In the genomic region with DNA sequence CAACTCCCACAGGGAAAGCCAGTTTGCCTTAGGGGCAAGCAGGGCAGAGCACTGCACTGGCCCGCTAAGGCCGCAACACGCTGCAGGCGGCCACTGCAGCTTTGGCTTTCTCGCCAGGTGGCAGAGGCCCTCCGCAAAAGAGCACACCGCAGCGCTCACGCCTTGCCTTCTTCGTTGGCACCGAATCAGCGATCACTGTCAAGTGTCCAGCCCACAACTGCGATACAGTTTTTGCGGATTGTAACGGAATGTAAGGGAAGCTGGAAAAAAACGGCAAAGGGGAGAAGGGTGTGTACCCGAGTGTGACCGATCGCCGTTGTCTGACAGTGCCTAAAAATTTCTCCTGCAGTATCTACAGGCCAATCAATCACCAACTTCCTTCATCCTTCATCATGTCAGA, we compare ENCODE assay signal across 8 mouse cellular contexts. TPM values are rescaled to one million over a fixed set of nuclear protein-coding genes. Genes with fewer than 3 reads are reported as not detected.
A peak's percentile ranks its signal among the peaks of the same experiment; 100 is the strongest.
DNase-seq lines count a peak whose midpoint lies in the region; ATAC-seq and TF ChIP-seq lines count a peak whose summit lies in the region.

No protein-coding gene starts in this region.

- no peak for TF ChIP-seq EP300 in stomach, postnatal 0 days (optimal IDR thresholded peaks at IDR 0.05)

- peaks cover 14% of the 10 kb centered on the region for H3K27me3 ChIP-seq in spleen, adult 2 months (ENCODE audit: control insufficient read depth, insufficient read depth, low read length)
- peaks cover 19% of the 10 kb centered on the region for H3K27me3 ChIP-seq in heart, embryonic 16.5 days (ENCODE audit: control insufficient read depth, insufficient read depth, low read length)
- H3K27me3 ChIP-seq in liver, embryonic 13.5 days, result peaks cover 79% of the 10 kb centered on the region
- H3K27me3 ChIP-seq in stomach, postnatal 0 days (ENCODE audit: control insufficient read depth, insufficient read depth, low read length), result peaks cover 3% of the 10 kb centered on the region; the same call in 1 of the 2 replicates

- H3K36me3 ChIP-seq in spleen, adult 2 months (ENCODE audit: control insufficient read depth, insufficient read depth, low read length), result no peaks in the 10 kb centered on the region
- H3K36me3 ChIP-seq in heart, embryonic 16.5 days (ENCODE audit: control insufficient read depth, insufficient read depth), result no peaks in the 10 kb centered on the region
- H3K36me3 ChIP-seq in liver, embryonic 13.5 days, result no peaks in the 10 kb centered on the region
- H3K36me3 ChIP-seq in stomach, postnatal 0 days (ENCODE audit: control insufficient read depth, insufficient read depth, low read length), result no peaks in the 10 kb centered on the region

- TF ChIP-seq POLR2A in spleen, adult 2 months (IDR thresholded peaks at IDR 0.05; ENCODE audit: low read depth, low read length), result no peak

- no peak for TF ChIP-seq CTCF in spleen, adult 2 months (IDR thresholded peaks at IDR 0.05; ENCODE audit: extremely low read depth, insufficient read depth, insufficient read length, insufficient replicate concordance)
- peak; percentile 16; the same call in 1 of the 2 replicates for TF ChIP-seq CTCF in stomach, postnatal 0 days (IDR thresholded peaks at IDR 0.05; ENCODE audit: low read depth)

- H3K4me1 ChIP-seq in spleen, adult 2 months (ENCODE audit: control insufficient read depth, insufficient read depth, insufficient read length), result peaks cover 5% of the 10 kb centered on the region; the same call in 1 of the 2 replicates
- peaks cover 13% of the 10 kb centered on the region for H3K4me1 ChIP-seq in heart, embryonic 16.5 days (ENCODE audit: control insufficient read depth, insufficient read depth, low read length)
- H3K4me1 ChIP-seq in liver, embryonic 13.5 days (replicated peaks), result peaks cover 6% of the 10 kb centered on the region; the same call in 1 of the 2 replicates
- no peaks in the 10 kb centered on the region; the same call in 1 of the 2 replicates for H3K4me1 ChIP-seq in stomach, postnatal 0 days (replicated peaks; ENCODE audit: control insufficient read depth, insufficient read depth)

- ATAC-seq in frontal cortex, adult (ENCODE audit: low TSS enrichment), result peak; percentile 23; the same call in 1 of the 2 replicates
- no peak for ATAC-seq in heart, embryonic 16.5 days (replicated peaks; ENCODE audit: extremely low read depth, insufficient read depth, low FRiP score)
- ATAC-seq in liver, embryonic 13.5 days (ENCODE audit: low read depth), result no peak
- ATAC-seq in stomach, postnatal 0 days (ENCODE audit: low FRiP score, low TSS enrichment), result no peak

- H3K9ac ChIP-seq in heart, embryonic 16.5 days (ENCODE audit: low read length), result peak overlapping the region; percentile 77
- H3K9ac ChIP-seq in liver, embryonic 13.5 days, result peak overlapping the region; percentile 57
- no peak overlapping the region for H3K9ac ChIP-seq in stomach, postnatal 0 days (ENCODE audit: low read length)

- H3K4me3 ChIP-seq in spleen, adult 2 months (ENCODE audit: extremely low read depth, insufficient read depth, insufficient read length), result peak overlapping the region; percentile 13; the same call in 1 of the 2 replicates
- peak overlapping the region; percentile 67 for H3K4me3 ChIP-seq in heart, embryonic 16.5 days (ENCODE audit: low read length)
- peak overlapping the region; percentile 58 for H3K4me3 ChIP-seq in liver, embryonic 13.5 days (replicated peaks)
- H3K4me3 ChIP-seq in stomach, postnatal 0 days (ENCODE audit: low read depth, low read length), result peak overlapping the region; percentile 57

- no peaks in the 10 kb centered on the region for H3K9me3 ChIP-seq in heart, embryonic 16.5 days (replicated peaks; ENCODE audit: control insufficient read depth, low read length)
- no peaks in the 10 kb centered on the region for H3K9me3 ChIP-seq in liver, embryonic 13.5 days (replicated peaks)
- no peaks in the 10 kb centered on the region for H3K9me3 ChIP-seq in stomach, postnatal 0 days (ENCODE audit: control insufficient read depth, low read length)

- no peak overlapping the region for H3K27ac ChIP-seq in spleen, adult 2 months (ENCODE audit: insufficient read depth, low read length)
- no peak overlapping the region for H3K27ac ChIP-seq in heart, embryonic 16.5 days (ENCODE audit: low read length)
- no peak overlapping the region for H3K27ac ChIP-seq in liver, embryonic 13.5 days
- no peak overlapping the region for H3K27ac ChIP-seq in stomach, postnatal 0 days (replicated peaks)

- WGBS in spleen, adult 2 months, result 4% methylated on average over 20 of the region's 20 CpGs
- WGBS in heart, embryonic 16.5 days, result 4% methylated on average over 20 of the region's 20 CpGs
- 5% methylated on average over 20 of the region's 20 CpGs for WGBS in liver, embryonic 13.5 days (ENCODE audit: insufficient replicate concordance)
- 13% methylated on average over 20 of the region's 20 CpGs for WGBS in stomach, postnatal 0 days

- H3K4me2 ChIP-seq in heart, embryonic 16.5 days (ENCODE audit: low read depth, low read length), result peak overlapping the region; percentile 97
- H3K4me2 ChIP-seq in liver, embryonic 13.5 days, result peak overlapping the region; percentile 74
- peak overlapping the region; percentile 82 for H3K4me2 ChIP-seq in stomach, postnatal 0 days (replicated peaks; ENCODE audit: low read depth)

- no peak for DNase-seq in frontal cortex, postnatal 14 days (ENCODE audit: low spot score in 2 of 2)
- no peak for DNase-seq in spleen, adult 2 months (ENCODE audit: low read depth in 1 of 2, low spot score in 2 of 2)
- DNase-seq in spleen, adult 18-20 months, result no peak
- no peak for DNase-seq in liver, embryonic 13.5 days
- no peak for DNase-seq in stomach, postnatal 0 days (ENCODE audit: low spot score)
- DNase-seq in thymus, postnatal 36 days, result no peak

RNA-seq across cellular contexts. Expression of gene Bend6, which starts 0.7 kb away (rescaled TPM):
- 0.43 and 0.55 TPM in 2 replicates for polyA plus RNA-seq in spleen, adult 2 months (2012; rRNA removed)
- 3.9 and 5.0 TPM in 2 replicates for polyA plus RNA-seq in heart, embryonic 16.5 days (2015; fragmentation: Nextera tagmentation; extraction: Ambion mirVana)
- 1.0 and 1.2 TPM in 2 replicates for polyA plus RNA-seq in liver, embryonic 13.5 days (2015; fragmentation: Nextera tagmentation; extraction: Ambion mirVana)
- polyA plus RNA-seq in stomach, postnatal 0 days (2015; fragmentation: Nextera tagmentation; extraction: Ambion mirVana), result 0.86 and 0.91 TPM in 2 replicates

RNA-seq across cellular contexts. Expression of gene Dst, which starts 1.1 kb away (rescaled TPM):
- 6.1 and 7.6 TPM in 2 replicates for polyA plus RNA-seq in spleen, adult 2 months (2012; rRNA removed)
- polyA plus RNA-seq in heart, embryonic 16.5 days (2015; fragmentation: Nextera tagmentation; extraction: Ambion mirVana), result 23.1 and 24.0 TPM in 2 replicates
- 3.2 and 3.3 TPM in 2 replicates for polyA plus RNA-seq in liver, embryonic 13.5 days (2015; fragmentation: Nextera tagmentation; extraction: Ambion mirVana)
- 16.4 and 17.1 TPM in 2 replicates for polyA plus RNA-seq in stomach, postnatal 0 days (2015; fragmentation: Nextera tagmentation; extraction: Ambion mirVana)

Comparison
In these comparisons a context has a peak if more than half of its experiments do, and no peak if none do; other contexts are left out.
1. H3K4me3 ChIP-seq: peak in every context shown above with its lines; median percentile 67 in heart, embryonic 16.5 days; 58 in liver, embryonic 13.5 days; 57 in stomach, postnatal 0 days; 13 in spleen, adult 2 months.